Mouse (Mus musculus) liver, embryonic 14.5 days (tissue): Measurements from ENCODE around the gene Hoxb2. TPM values are rescaled to one million over a fixed set of nuclear protein-coding genes. Genes with fewer than 3 reads are reported as not detected.

Experiments used
- ATAC-seq: fragments of 200-750 bp; cut with Nextera tagmentation; 2 replicates; pipeline ENCODE4 v1.8.0; 2017; ENCODE audit warnings: moderate number of reproducible peaks, mild to moderate bottlenecking, moderate library complexity; ENCODE audit not compliant: insufficient read depth
- DNase-seq, 3 experiments: peaks; one replicate each; pipeline ENCODE4 v3.0.0-alpha.2; 2012 to 2013; ENCODE audit warnings: low read depth in 3 of 3, low spot score in 3 of 3
- H3K27ac ChIP-seq: fragments of 300-500 bp; sonication (generic); 2 replicates; pipeline ENCODE4 v1.5.1; 2014; ENCODE audit warnings: moderate library complexity, mild to moderate bottlenecking, control low read depth, inconsistent platforms
- H3K27me3 ChIP-seq: fragments of 300-500 bp; sonication (generic); 2 replicates; pipeline ENCODE4 v1.6.1; 2014; ENCODE audit warnings: mild to moderate bottlenecking, low read length, moderate library complexity; ENCODE audit not compliant: control insufficient read depth, insufficient read depth
- H3K36me3 ChIP-seq: fragments of 300-500 bp; sonication (generic); replicated peaks from 2 replicates; pipeline ENCODE4 v1.6.1; 2014; ENCODE audit warnings: low read depth; ENCODE audit not compliant: control insufficient read depth, insufficient read depth
- H3K4me1 ChIP-seq, 2 experiments: fragments of 200-500 bp in 1 of 2; fragments of 300-500 bp in 1 of 2; sonication (generic) in 1 of 2; replicated peaks; 2 replicates each; pipeline ENCODE4 v1.6.1; 2012 to 2014; ENCODE audit warnings: antibody characterized with exemption in 1 of 2, inconsistent platforms in 1 of 2, low read length in 1 of 2; ENCODE audit not compliant: control insufficient read depth in 2 of 2, insufficient read depth in 2 of 2
- H3K4me2 ChIP-seq: fragments of 300-500 bp; sonication (generic); 2 replicates; pipeline ENCODE4 v1.6.1; 2014; ENCODE audit warnings: low read depth, mild to moderate bottlenecking, control low read depth, moderate library complexity
- H3K4me3 ChIP-seq, 2 experiments: fragments of 200-500 bp in 1 of 2; fragments of 300-500 bp in 1 of 2; sonication (generic) in 1 of 2; 2 replicates each; pipeline ENCODE4 v1.5.1; 2012 to 2014; ENCODE audit warnings: low read depth in 2 of 2, low read length in 2 of 2, mild to moderate bottlenecking in 2 of 2, control low read depth in 1 of 2, inconsistent platforms in 1 of 2, moderate library complexity in 1 of 2; ENCODE audit not compliant: insufficient read depth in 1 of 2
- H3K9ac ChIP-seq: fragments of 300-500 bp; sonication (generic); replicated peaks from 2 replicates; pipeline ENCODE4 v1.6.1; 2014; ENCODE audit warnings: mild to moderate bottlenecking, control low read depth, moderate library complexity
- H3K9me3 ChIP-seq: fragments of 300-500 bp; sonication (generic); 2 replicates; pipeline ENCODE4 v1.6.1; 2016; ENCODE audit warnings: low read length, mixed read lengths; ENCODE audit not compliant: control insufficient read depth
- CTCF ChIP-seq: IDR thresholded peaks from 2 replicates; pipeline ENCODE4 v1.5.1; 2016; ENCODE audit warnings: antibody characterized with exemption, low read depth, control low read depth
- EP300 ChIP-seq: IDR thresholded peaks from 2 replicates; pipeline ENCODE4 v1.6.1; 2016; ENCODE audit warnings: antibody characterized with exemption, low read depth
- WGBS: fragments of 180-500 bp; shearing (Covaris S2); extraction: QIAGEN DNeasy Blood & Tissue Kit; methylation state at CpG from one replicate; pipeline ENCODE4 v1.1.7; 2014; ENCODE audit not compliant: insufficient replicate concordance; 5-methylcytosine and 5-hydroxymethylcytosine counted together
- polyA plus RNA-seq, 2 experiments: library from polyadenylated mRNA; depleted of rRNA in 1 of 2; stranded (reverse) in 1 of 2; unstranded in 1 of 2; fragments of >200 nt; fragmentation: Nextera tagmentation in 1 of 2; extraction: Ambion mirVana in 1 of 2; gene quantifications; 2 replicates each; pipeline versions ENCODE4 v1.2.1 to v1.2.3; 2012 to 2014

The Hoxb2 gene
- polyA plus RNA-seq, 2 experiments: 0.51 to 1.1 TPM

DNA sequence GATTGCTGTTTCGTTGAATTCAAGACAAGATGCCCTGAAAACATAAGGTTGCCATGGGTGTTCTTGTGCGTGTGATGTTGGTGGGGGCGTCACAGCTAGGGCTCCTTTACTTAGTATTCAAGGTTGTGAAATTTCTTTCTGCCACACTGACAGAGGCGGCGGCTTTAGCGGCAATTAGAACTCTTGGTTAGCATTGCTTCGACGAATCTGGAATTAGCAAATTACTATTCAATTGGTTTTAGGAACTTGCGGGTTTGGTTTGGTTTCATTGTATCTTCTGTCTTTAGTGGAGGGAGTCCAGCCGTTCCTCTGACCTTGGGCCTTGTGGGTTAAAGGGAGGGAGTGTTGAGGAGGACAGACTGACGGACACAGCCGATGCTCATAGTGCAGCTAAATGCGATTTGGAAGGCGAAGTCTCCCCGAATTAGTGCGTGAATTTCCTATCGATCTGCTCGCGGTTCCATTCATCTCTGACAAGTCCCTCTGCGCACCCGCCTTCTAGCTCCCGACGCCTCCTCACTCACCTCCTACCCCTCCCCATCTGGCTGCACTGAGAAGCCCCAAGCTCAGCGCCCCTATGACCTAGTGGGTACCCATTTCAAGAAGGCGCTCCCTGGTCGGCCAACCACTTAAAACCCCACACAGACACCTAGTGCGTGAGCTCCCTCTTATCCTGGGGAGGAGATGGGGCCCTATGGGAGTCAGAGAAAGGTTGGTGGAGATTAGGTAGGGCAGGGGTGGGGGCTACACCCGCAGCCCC is 32.5 kb upstream of the Hoxb2 start, which contains the start of gene Hoxb4:
TSS of gene Hoxb4 (plus strand) at position 660 of the 760 bp plus-strand sequence.
- DNase-seq (no peak), ATAC-seq (no peak)
- TF ChIP-seq EP300 (no peak), CTCF (no peak)
- peaks cover 91% of the 10 kb centered on the region for H3K27me3 ChIP-seq
- H3K27ac ChIP-seq: no peak within 1 kb of the TSS
- WGBS: 5% methylated on average over 28 of the region's 28 CpGs
- peak within 1 kb of the TSS; percentile 47 for H3K4me2 ChIP-seq
- no peaks in the 10 kb centered on the region for H3K9me3 ChIP-seq
- H3K4me1 ChIP-seq: no peaks in the 10 kb centered on the region
- H3K4me3 ChIP-seq: peak within 1 kb of the TSS; percentile 33 to 54
- H3K36me3 ChIP-seq: no peaks in the 10 kb centered on the region
- no peak within 1 kb of the TSS for H3K9ac ChIP-seq

DNA sequence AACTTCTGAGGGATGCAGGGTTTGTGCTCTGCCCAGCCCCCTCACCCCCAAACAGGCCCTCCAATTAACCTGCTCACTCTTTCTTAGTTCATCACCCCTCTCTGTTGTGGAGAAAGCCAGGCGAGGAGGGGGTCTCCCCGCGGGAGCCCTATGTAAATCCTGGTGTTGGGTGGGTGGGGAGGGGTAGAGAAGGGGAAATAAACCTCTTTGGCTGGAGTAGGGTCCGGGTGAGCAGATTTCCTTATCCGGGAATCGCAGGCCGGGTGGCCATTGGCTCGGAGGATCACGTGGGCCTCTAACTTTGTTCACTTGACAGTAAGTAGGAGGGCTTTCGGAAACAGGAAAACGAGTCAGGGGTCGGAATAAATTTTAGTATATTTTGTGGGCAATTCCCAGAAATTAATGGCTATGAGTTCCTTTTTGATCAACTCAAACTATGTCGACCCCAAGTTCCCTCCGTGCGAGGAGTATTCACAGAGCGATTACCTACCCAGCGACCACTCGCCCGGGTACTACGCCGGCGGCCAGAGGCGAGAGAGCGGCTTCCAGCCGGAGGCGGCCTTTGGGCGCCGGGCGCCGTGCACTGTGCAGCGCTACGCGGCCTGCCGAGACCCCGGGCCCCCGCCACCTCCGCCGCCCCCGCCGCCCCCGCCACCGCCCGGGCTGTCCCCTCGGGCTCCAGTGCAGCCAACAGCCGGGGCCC is 31.8 kb upstream of the Hoxb2 start:
- Histone ChIP-seq H3K36me3 (no peaks in the 10 kb centered on the region), H3K4me3 (peak overlapping the region; percentile 33 to 54), H3K9me3 (no peaks in the 10 kb centered on the region), H3K4me2 (peak overlapping the region; percentile 47), H3K9ac (no peak overlapping the region), H3K4me1 (no peaks in the 10 kb centered on the region), H3K27ac (no peak overlapping the region), H3K27me3 (peaks cover 88% of the 10 kb centered on the region)
- TF ChIP-seq EP300 (no peak), CTCF (no peak)
- DNase-seq: no peak
- no peak for ATAC-seq
- WGBS: under 1% methylated on average over 40 of the region's 45 CpGs

DNA sequence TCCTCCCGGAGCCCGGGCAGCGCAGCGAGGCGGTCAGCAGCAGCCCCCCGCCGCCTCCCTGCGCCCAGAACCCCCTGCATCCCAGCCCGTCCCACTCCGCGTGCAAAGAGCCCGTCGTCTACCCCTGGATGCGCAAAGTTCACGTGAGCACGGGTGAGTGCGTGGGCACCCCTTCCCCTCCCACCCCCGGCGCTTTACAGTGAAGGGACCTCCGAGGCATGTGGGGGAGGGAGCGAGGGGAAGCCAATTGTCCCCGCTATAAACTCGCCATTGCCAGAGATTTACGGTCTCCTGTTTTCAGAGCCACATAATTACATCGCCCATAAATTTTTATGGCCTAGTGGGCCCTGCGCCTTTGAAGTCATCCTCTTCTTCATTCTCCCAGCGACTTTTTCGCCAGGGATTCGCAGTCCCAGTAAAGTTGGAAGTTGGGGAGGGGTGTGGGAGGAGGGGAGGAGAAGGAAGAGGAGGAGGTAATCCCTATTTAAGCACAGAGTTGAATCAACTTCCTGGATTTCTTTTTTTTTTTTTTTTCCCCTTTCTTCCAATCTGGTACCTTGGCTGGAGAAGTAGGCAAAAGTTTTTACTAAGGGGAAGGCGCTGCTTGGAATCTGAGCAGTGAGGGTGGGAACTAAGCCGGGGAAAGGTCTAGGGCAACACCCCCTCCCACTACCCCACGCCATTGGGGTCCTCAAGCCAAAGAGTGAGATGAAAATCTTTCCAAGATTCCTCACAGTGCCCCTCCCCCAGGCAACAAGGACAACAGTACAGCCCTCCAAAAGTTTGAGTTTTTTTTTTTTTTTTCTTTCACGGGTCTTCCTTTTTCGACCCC is 31.0 kb upstream of the Hoxb2 start:
- Histone ChIP-seq H3K9me3 (no peaks in the 10 kb centered on the region), H3K36me3 (no peaks in the 10 kb centered on the region), H3K9ac (no peak overlapping the region), H3K4me1 (no peaks in the 10 kb centered on the region), H3K27ac (no peak overlapping the region), H3K4me2 (peak overlapping the region; percentile 41), H3K4me3 (peak overlapping the region; percentile 33 to 46), H3K27me3 (peaks cover 80% of the 10 kb centered on the region)
- ATAC-seq (no peak), DNase-seq (no peak)
- WGBS: under 1% methylated on average over 28 of the region's 34 CpGs
- TF ChIP-seq EP300 (no peak), CTCF (no peak)

DNA sequence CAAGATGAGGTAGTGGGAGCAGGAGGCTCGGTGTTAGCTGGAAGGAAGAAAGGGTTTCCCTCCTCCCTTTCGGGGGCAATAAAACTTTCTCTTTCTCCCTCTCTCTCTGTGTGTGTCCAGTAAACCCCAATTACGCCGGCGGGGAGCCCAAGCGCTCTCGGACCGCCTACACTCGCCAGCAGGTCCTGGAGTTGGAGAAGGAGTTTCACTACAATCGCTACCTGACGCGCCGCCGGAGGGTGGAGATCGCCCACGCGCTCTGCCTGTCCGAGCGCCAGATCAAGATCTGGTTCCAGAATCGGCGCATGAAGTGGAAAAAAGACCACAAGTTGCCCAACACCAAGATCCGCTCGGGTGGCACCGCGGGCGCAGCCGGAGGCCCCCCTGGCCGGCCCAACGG is 30.4 kb upstream of the Hoxb2 start:
- DNase-seq (no peak), ATAC-seq (no peak)
- no peaks in the 10 kb centered on the region for H3K4me1 ChIP-seq
- no peak overlapping the region for H3K27ac ChIP-seq
- no peaks in the 10 kb centered on the region for H3K9me3 ChIP-seq
- no peak overlapping the region for H3K9ac ChIP-seq
- peak overlapping the region; percentile 41; the same call in 1 of the 2 replicates for H3K4me2 ChIP-seq
- H3K4me3 ChIP-seq: peak overlapping the region; percentile 6 to 45
- under 1% methylated on average over 29 of the region's 29 CpGs for WGBS
- H3K27me3 ChIP-seq: peaks cover 76% of the 10 kb centered on the region
- no peak for TF ChIP-seq EP300
- TF ChIP-seq CTCF: no peak
- H3K36me3 ChIP-seq: no peaks in the 10 kb centered on the region
